ENCODE assay signal across 28 mouse cellular contexts in genomic region chr17:28495832-28496231, GRCm38 (mm10). TPM values are rescaled to one million over a fixed set of nuclear protein-coding genes. Genes with fewer than 3 reads are reported as not detected.
"Had no signal": no experiment of that assay in that cellular context is flagged by ENCODE, and none has a peak within 500 bp of the region (broad histone marks: within the 10 kb centered on the region; RNA-seq: fewer than 3 reads in every experiment).

No protein-coding gene starts in this region.

- H3K9ac ChIP-seq: intestine, embryonic 15.5 days; limb, embryonic 13.5 days; liver, embryonic 14.5 days; liver, postnatal 0 days; lung, embryonic 14.5 days; midbrain, embryonic 13.5 days had no signal

- H3K36me3 ChIP-seq: intestine, embryonic 15.5 days; limb, embryonic 13.5 days; midbrain, embryonic 13.5 days had no signal

- ATAC-seq: intestine, embryonic 15.5 days; liver, postnatal 0 days; midbrain, embryonic 13.5 days; midbrain, embryonic 16.5 days had no signal

- H3K27ac ChIP-seq: intestine, embryonic 15.5 days; limb, embryonic 13.5 days; liver, embryonic 14.5 days; midbrain, embryonic 13.5 days; stomach, postnatal 0 days had no signal

- DNase-seq: kidney, adult 9 months; kidney, postnatal 14 days; kidney, postnatal 4 days; left cerebral cortex, postnatal 4 days; liver, postnatal 0 days; lung, embryonic 14.5 days; lung, postnatal 10 days; right cerebral cortex, adult 18-20 months; right cerebral cortex, postnatal 14 days; right cerebral cortex, postnatal 4 days; thymus, adult 2 months; thymus, postnatal 14 days; thymus, postnatal 4 days had no signal

- H3K9me3 ChIP-seq: intestine, embryonic 15.5 days; midbrain, embryonic 13.5 days had no signal

- H3K4me1 ChIP-seq: limb, embryonic 13.5 days had no signal

- H3K4me2 ChIP-seq: intestine, embryonic 15.5 days; limb, embryonic 13.5 days; liver, embryonic 11.5 days; lung, embryonic 14.5 days; midbrain, embryonic 13.5 days had no signal

- H3K4me3 ChIP-seq: intestine, embryonic 15.5 days; limb, embryonic 13.5 days; midbrain, embryonic 13.5 days had no signal

- H3K27me3 ChIP-seq: intestine, embryonic 15.5 days; limb, embryonic 13.5 days; midbrain, embryonic 13.5 days had no signal

RNA-seq across cellular contexts. Expression of gene Armc12, which starts 34.8 kb away (rescaled TPM):
- total RNA-seq: layer of hippocampus, adult 18-20 months; layer of hippocampus, postnatal 14 days; left cerebral cortex, adult 8-10 months; left cerebral cortex, postnatal 14 days; left cerebral cortex, postnatal 4 days had no signal
- polyA plus RNA-seq: intestine, embryonic 15.5 days; kidney, embryonic 16.5 days; limb, embryonic 13.5 days; liver, embryonic 11.5 days; liver, postnatal 0 days; lung, embryonic 14.5 days; midbrain, embryonic 13.5 days; midbrain, embryonic 16.5 days; neural tube, embryonic 11.5 days; neural tube, embryonic 14.5 days; stomach, embryonic 14.5 days; stomach, postnatal 0 days had no signal

RNA-seq across cellular contexts. Expression of gene Clpsl2, which starts 53.4 kb away (rescaled TPM):
- total RNA-seq: layer of hippocampus, adult 18-20 months; layer of hippocampus, postnatal 14 days; left cerebral cortex, adult 8-10 months; left cerebral cortex, postnatal 14 days; left cerebral cortex, postnatal 4 days had no signal
- polyA plus RNA-seq: intestine, embryonic 15.5 days; kidney, embryonic 16.5 days; limb, embryonic 13.5 days; liver, embryonic 11.5 days; liver, embryonic 14.5 days; liver, postnatal 0 days; lung, embryonic 14.5 days; midbrain, embryonic 13.5 days; midbrain, embryonic 16.5 days; neural tube, embryonic 11.5 days; neural tube, embryonic 14.5 days; stomach, embryonic 14.5 days; stomach, postnatal 0 days; thymus, adult 2 months had no signal
